In the genomic region with DNA sequence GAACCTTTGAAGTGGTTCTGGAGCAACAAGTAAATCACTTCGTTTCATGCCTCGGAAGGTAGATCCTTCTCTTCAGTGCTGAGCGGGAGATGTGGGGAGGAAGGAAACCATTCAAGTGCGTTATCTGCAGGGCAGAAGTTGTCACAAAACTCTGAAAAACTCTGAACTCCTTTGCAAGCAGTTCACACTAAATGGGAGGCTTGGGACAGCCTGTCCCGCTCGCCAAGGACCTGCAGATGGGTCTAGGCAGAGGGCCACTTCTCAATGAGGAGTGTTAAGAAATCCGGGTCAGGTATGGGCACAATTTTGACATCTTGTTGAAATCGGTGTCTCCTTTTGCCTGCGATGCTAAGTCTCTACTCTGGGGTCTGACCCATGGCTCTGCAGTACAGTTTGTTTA, we compare ENCODE assay signal across 21 mouse cellular contexts. TPM values are rescaled to one million over a fixed set of nuclear protein-coding genes. Genes with fewer than 3 reads are reported as not detected.
DNase-seq lines count a peak whose midpoint lies in the region; ATAC-seq and TF ChIP-seq lines count a peak whose summit lies in the region.
"Had no signal": no experiment of that assay in that cellular context is flagged by ENCODE, and none has a peak within 500 bp of the region (broad histone marks: within the 10 kb centered on the region; RNA-seq: fewer than 3 reads in every experiment).

No protein-coding gene starts in this region.

- no peak for TF ChIP-seq CTCF in stomach, postnatal 0 days (IDR thresholded peaks at IDR 0.05; ENCODE audit: low read depth)

- H3K4me1 ChIP-seq in hindbrain, embryonic 10.5 days (replicated peaks): peaks cover 33% of the 10 kb centered on the region
- no peaks in the 10 kb centered on the region for H3K4me1 ChIP-seq in hindbrain, embryonic 14.5 days (replicated peaks; ENCODE audit: control insufficient read depth, insufficient read depth, low read length)
- peaks cover 26% of the 10 kb centered on the region for H3K4me1 ChIP-seq in midbrain, embryonic 10.5 days
- peaks cover 3% of the 10 kb centered on the region; the same call in 1 of the 2 replicates for H3K4me1 ChIP-seq in midbrain, embryonic 11.5 days (ENCODE audit: control insufficient read depth, insufficient read depth, low read length)
- no peaks in the 10 kb centered on the region for H3K4me1 ChIP-seq in stomach, postnatal 0 days (replicated peaks; ENCODE audit: control insufficient read depth, insufficient read depth)

- no peak overlapping the region for H3K4me2 ChIP-seq in hindbrain, embryonic 14.5 days (replicated peaks)
- no peak overlapping the region for H3K4me2 ChIP-seq in midbrain, embryonic 11.5 days
- no peak overlapping the region for H3K4me2 ChIP-seq in stomach, postnatal 0 days (replicated peaks; ENCODE audit: low read depth)
- H3K4me2 ChIP-seq: forebrain, embryonic 15.5 days had no signal

- 81% methylated on average over 9 of the region's 9 CpGs for WGBS in hindbrain, embryonic 10.5 days
- WGBS in hindbrain, embryonic 14.5 days: 83% methylated on average over 9 of the region's 9 CpGs
- WGBS in midbrain, embryonic 10.5 days: 78% methylated on average over 9 of the region's 9 CpGs
- 77% methylated on average over 9 of the region's 9 CpGs for WGBS in midbrain, embryonic 11.5 days
- WGBS in stomach, postnatal 0 days: 62% methylated on average over 9 of the region's 9 CpGs

- H3K9me3 ChIP-seq in hindbrain, embryonic 10.5 days: no peaks in the 10 kb centered on the region
- H3K9me3 ChIP-seq in hindbrain, embryonic 14.5 days (ENCODE audit: control insufficient read depth, low read length): no peaks in the 10 kb centered on the region
- H3K9me3 ChIP-seq in midbrain, embryonic 10.5 days (replicated peaks): no peaks in the 10 kb centered on the region
- H3K9me3 ChIP-seq in midbrain, embryonic 11.5 days (ENCODE audit: control insufficient read depth, low read length): no peaks in the 10 kb centered on the region
- no peaks in the 10 kb centered on the region for H3K9me3 ChIP-seq in stomach, postnatal 0 days (ENCODE audit: control insufficient read depth, low read length)
- H3K9me3 ChIP-seq: forebrain, embryonic 15.5 days; limb, embryonic 10.5 days; megakaryocyte, embryonic 14.5 days had no signal

- DNase-seq in hindbrain, embryonic 10.5 days (ENCODE audit: low spot score): no peak
- DNase-seq in hindbrain, embryonic 14.5 days (ENCODE audit: low spot score): no peak
- peak; percentile 28 for DNase-seq in kidney, postnatal 10 days
- DNase-seq in kidney, adult 9 months: no peak
- DNase-seq in midbrain, embryonic 10.5 days (ENCODE audit: low spot score): no peak
- DNase-seq in midbrain, embryonic 11.5 days (ENCODE audit: low spot score, missing footprints): no peak
- DNase-seq in stomach, postnatal 0 days (ENCODE audit: low spot score): no peak
- no peak for DNase-seq in cerebellum, postnatal 4 days (ENCODE audit: low spot score in 2 of 2)
- DNase-seq: adrenal gland, postnatal 25 days; cerebellum, adult 18-20 months; cerebellum, postnatal 36 days; heart, postnatal 14 days had no signal

- H3K9ac ChIP-seq in hindbrain, embryonic 14.5 days: no peak overlapping the region
- H3K9ac ChIP-seq in midbrain, embryonic 11.5 days (ENCODE audit: low read length): no peak overlapping the region
- no peak overlapping the region for H3K9ac ChIP-seq in stomach, postnatal 0 days (ENCODE audit: low read length)
- H3K9ac ChIP-seq: forebrain, embryonic 15.5 days had no signal

- peaks cover 22% of the 10 kb centered on the region for H3K27me3 ChIP-seq in hindbrain, embryonic 10.5 days (ENCODE audit: insufficient read depth, poor library complexity, severe bottlenecking)
- peaks cover 11% of the 10 kb centered on the region; the same call in 1 of the 2 replicates for H3K27me3 ChIP-seq in hindbrain, embryonic 14.5 days (ENCODE audit: control insufficient read depth, insufficient read depth, low read length)
- peaks cover 82% of the 10 kb centered on the region for H3K27me3 ChIP-seq in midbrain, embryonic 10.5 days (ENCODE audit: low read depth, poor library complexity, severe bottlenecking)
- no peaks in the 10 kb centered on the region; the same call in 1 of the 2 replicates for H3K27me3 ChIP-seq in midbrain, embryonic 11.5 days (ENCODE audit: control insufficient read depth, insufficient read depth, low read length)
- H3K27me3 ChIP-seq in stomach, postnatal 0 days (ENCODE audit: control insufficient read depth, insufficient read depth, low read length): no peaks in the 10 kb centered on the region

- H3K27ac ChIP-seq in hindbrain, embryonic 10.5 days: peak overlapping the region; percentile 71
- no peak overlapping the region for H3K27ac ChIP-seq in hindbrain, embryonic 14.5 days
- H3K27ac ChIP-seq in midbrain, embryonic 10.5 days (replicated peaks): peak overlapping the region; percentile 46; the same call in 1 of the 2 replicates
- H3K27ac ChIP-seq in midbrain, embryonic 11.5 days (ENCODE audit: low read depth, low read length): no peak overlapping the region
- H3K27ac ChIP-seq in stomach, postnatal 0 days (replicated peaks): 0 out of 2 replicates have a peak overlapping the region, but pooled peaks have one; percentile 2
- H3K27ac ChIP-seq: forebrain, embryonic 15.5 days; layer of hippocampus, adult 2 months; limb, embryonic 10.5 days had no signal

- no peak overlapping the region for H3K4me3 ChIP-seq in hindbrain, embryonic 10.5 days
- H3K4me3 ChIP-seq in hindbrain, embryonic 14.5 days (replicated peaks; ENCODE audit: low read length): no peak overlapping the region
- no peak overlapping the region for H3K4me3 ChIP-seq in midbrain, embryonic 10.5 days
- H3K4me3 ChIP-seq in midbrain, embryonic 11.5 days (ENCODE audit: low read depth, low read length): no peak overlapping the region
- H3K4me3 ChIP-seq in stomach, postnatal 0 days (ENCODE audit: low read depth, low read length): no peak overlapping the region
- H3K4me3 ChIP-seq: erythroblast, embryonic 14.5 days; forebrain, embryonic 15.5 days; layer of hippocampus, adult 2 months; limb, embryonic 10.5 days; megakaryocyte, embryonic 14.5 days had no signal

- H3K36me3 ChIP-seq in hindbrain, embryonic 10.5 days: no peaks in the 10 kb centered on the region
- no peaks in the 10 kb centered on the region for H3K36me3 ChIP-seq in hindbrain, embryonic 14.5 days (replicated peaks; ENCODE audit: control insufficient read depth, insufficient read depth)
- no peaks in the 10 kb centered on the region for H3K36me3 ChIP-seq in midbrain, embryonic 10.5 days
- H3K36me3 ChIP-seq in midbrain, embryonic 11.5 days (ENCODE audit: control insufficient read depth, insufficient read depth, low read length): no peaks in the 10 kb centered on the region
- H3K36me3 ChIP-seq in stomach, postnatal 0 days (ENCODE audit: control insufficient read depth, insufficient read depth, low read length): no peaks in the 10 kb centered on the region
- H3K36me3 ChIP-seq: forebrain, embryonic 15.5 days; limb, embryonic 10.5 days had no signal

- no peak for ATAC-seq in hindbrain, embryonic 14.5 days (ENCODE audit: low FRiP score)
- no peak for ATAC-seq in midbrain, embryonic 11.5 days (ENCODE audit: low FRiP score)
- ATAC-seq in stomach, postnatal 0 days (ENCODE audit: low FRiP score, low TSS enrichment): no peak
- ATAC-seq: forebrain, embryonic 15.5 days had no signal

- TF ChIP-seq EP300 in stomach, postnatal 0 days (optimal IDR thresholded peaks at IDR 0.05): no peak

RNA-seq across cellular contexts. Expression of a gene that starts 58.6 kb away (rescaled TPM):
- polyA plus RNA-seq in hindbrain, embryonic 10.5 days (2016; fragmentation: Nextera tagmentation; extraction: Ambion mirVana): 0.05 TPM in 1 of 2 replicates, not detected in the other
- not detected in 2 replicates for polyA plus RNA-seq in hindbrain, embryonic 14.5 days (2014; fragmentation: Nextera tagmentation; extraction: Ambion mirVana)
- not detected in 2 replicates for polyA plus RNA-seq in midbrain, embryonic 10.5 days (2016; fragmentation: Nextera tagmentation; extraction: Ambion mirVana)
- polyA plus RNA-seq in midbrain, embryonic 11.5 days (2014; fragmentation: Nextera tagmentation; extraction: Ambion mirVana): 0.07 TPM in 1 of 2 replicates, not detected in the other
- 0.07 TPM in 1 of 2 replicates, not detected in the other for polyA plus RNA-seq in stomach, postnatal 0 days (2015; fragmentation: Nextera tagmentation; extraction: Ambion mirVana)
- polyA plus RNA-seq: embryonic facial prominence, embryonic 11.5 days; erythroblast, embryonic 14.5 days; forebrain, embryonic 15.5 days; limb, embryonic 10.5 days; liver, embryonic 16.5 days; midbrain, postnatal 0 days; urinary bladder, adult 2 months had no signal

Comparison
In these comparisons a context has a peak if more than half of its experiments do, and no peak if none do; other contexts are left out.
1. H3K27ac ChIP-seq: peak in hindbrain, embryonic 10.5 days (single experiment), midbrain, embryonic 10.5 days (single experiment) and stomach, postnatal 0 days (single experiment); none in hindbrain, embryonic 14.5 days (single experiment) and midbrain, embryonic 11.5 days (single experiment).